Mouse (Mus musculus) frontal cortex, postnatal 14 days (tissue): ENCODE results near the gene Sike1.

Experiments
- DNase-seq, 2 experiments: peaks; one replicate each; pipeline ENCODE4 v3.0.0; 2022; ENCODE audit warnings: low spot score in 2 of 2

Sike1 gene

GRCm38 (mm10) chr3:103026174-103026573, 30.7 kb downstream of the Sike1 start:
- no peak for DNase-seq

- DNase-seq: no peak
Observed at GRCm38 (mm10) chr3:103040285-103040684, 44.8 kb downstream of the Sike1 start.

- DNase-seq: no peak
Observed at GRCm38 (mm10) chr3:103040861-103041379, 45.4 kb downstream of the Sike1 start.

GRCm38 (mm10) chr3:103056016-103056595, 60.6 kb downstream of the Sike1 start:
- no peak for DNase-seq

- DNase-seq: no peak
Observed at GRCm38 (mm10) chr3:103057752-103058151, 62.2 kb downstream of the Sike1 start.
